Mouse (Mus musculus) forebrain, embryonic 14.5 days (tissue): ENCODE results near the gene Unk. TPM values are rescaled to one million over a fixed set of nuclear protein-coding genes. Genes with fewer than 3 reads are reported as not detected.
"Not testable (repeated sequence)": the region's sequence is repeated elsewhere in the genome, so short reads cannot be mapped to it uniquely, and the experiment has no call there.

ENCODE experiments used
- ATAC-seq: fragments of 200-750 bp; cut with Nextera tagmentation; 2 replicates; pipeline ENCODE4 v1.8.0; 2017; ENCODE audit warnings: mild to moderate bottlenecking, moderate library complexity
- DNase-seq: peaks from one replicate; pipeline ENCODE4 v3.0.0-alpha.2; 2015; ENCODE audit warnings: low spot score
- H3K27ac ChIP-seq: fragments of 300-500 bp; sonication (generic); 2 replicates; pipeline ENCODE4 v1.5.1; 2014; ENCODE audit warnings: low read depth, mild to moderate bottlenecking, control low read depth, low read length, moderate library complexity
- H3K27me3 ChIP-seq: fragments of 300-500 bp; sonication (generic); replicated peaks from 2 replicates; pipeline ENCODE4 v1.6.1; 2014; ENCODE audit warnings: low read length, control low read depth, mixed read lengths; ENCODE audit not compliant: control insufficient read depth, insufficient read depth
- H3K36me3 ChIP-seq: fragments of 300-500 bp; sonication (generic); 2 replicates; pipeline ENCODE4 v1.6.1; 2014; ENCODE audit warnings: low read length, control low read depth; ENCODE audit not compliant: control insufficient read depth, insufficient read depth
- H3K4me1 ChIP-seq: fragments of 300-500 bp; sonication (generic); 2 replicates; pipeline ENCODE4 v1.6.1; 2014; ENCODE audit warnings: antibody characterized with exemption, low read length, control low read depth; ENCODE audit not compliant: control insufficient read depth, insufficient read depth
- H3K4me2 ChIP-seq: fragments of 300-500 bp; sonication (generic); 2 replicates; pipeline ENCODE4 v1.6.1; 2014; ENCODE audit warnings: mild to moderate bottlenecking, control low read depth, low read length
- H3K4me3 ChIP-seq: fragments of 300-500 bp; sonication (generic); 2 replicates; pipeline ENCODE4 v1.5.1; 2014; ENCODE audit warnings: low read depth, low read length, control low read depth
- H3K9ac ChIP-seq: fragments of 300-500 bp; sonication (generic); 2 replicates; pipeline ENCODE4 v1.6.1; 2014; ENCODE audit warnings: mild to moderate bottlenecking, low read length, control low read depth, moderate library complexity
- H3K9me3 ChIP-seq: fragments of 300-500 bp; sonication (generic); replicated peaks from 2 replicates; pipeline ENCODE4 v1.6.1; 2016; ENCODE audit warnings: low read length, control low read depth, mixed read lengths; ENCODE audit not compliant: control insufficient read depth
- WGBS: fragments of 180-500 bp; shearing (Covaris S2); extraction: QIAGEN DNeasy Blood & Tissue Kit; methylation state at CpG from one replicate; pipeline ENCODE4 v1.1.7; 2014; 5-methylcytosine and 5-hydroxymethylcytosine counted together
- polyA plus RNA-seq: library from polyadenylated mRNA; unstranded; fragments of >200 nt; fragmentation: Nextera tagmentation; extraction: Ambion mirVana; gene quantifications from 2 replicates; pipeline ENCODE4 v1.2.1, GENCODE M21; 2014

Unk gene
- polyA plus RNA-seq, 1 experiment from 2014 or later, result 23.4 TPM

DNA sequence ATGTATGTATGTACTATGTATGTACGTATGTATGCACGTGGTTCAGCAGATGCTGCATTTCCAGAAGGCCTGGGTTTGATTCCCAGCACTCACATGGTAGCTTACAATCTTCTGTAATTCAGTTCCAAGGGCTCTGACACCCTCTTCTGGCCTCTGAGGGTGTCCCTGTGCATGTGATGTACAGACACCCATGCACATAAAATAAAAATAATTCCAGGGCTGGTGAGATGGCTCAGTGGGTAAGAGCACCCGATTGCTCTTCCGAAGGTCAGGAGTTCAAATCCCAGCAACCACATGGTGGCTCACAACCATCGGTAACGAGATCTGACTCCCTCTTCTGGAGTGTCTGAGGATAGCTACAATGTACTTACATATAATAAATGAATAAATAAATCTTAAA lies 62.8 kb downstream of the Unk start:
- H3K36me3 ChIP-seq, H3K4me1 ChIP-seq, H3K9ac ChIP-seq, ATAC-seq, H3K9me3 ChIP-seq, H3K4me2 ChIP-seq, H3K4me3 ChIP-seq, DNase-seq, H3K27me3 ChIP-seq, H3K27ac ChIP-seq: not testable (repeated sequence)
- 93% methylated on average over 6 of the region's 6 CpGs for WGBS

DNA sequence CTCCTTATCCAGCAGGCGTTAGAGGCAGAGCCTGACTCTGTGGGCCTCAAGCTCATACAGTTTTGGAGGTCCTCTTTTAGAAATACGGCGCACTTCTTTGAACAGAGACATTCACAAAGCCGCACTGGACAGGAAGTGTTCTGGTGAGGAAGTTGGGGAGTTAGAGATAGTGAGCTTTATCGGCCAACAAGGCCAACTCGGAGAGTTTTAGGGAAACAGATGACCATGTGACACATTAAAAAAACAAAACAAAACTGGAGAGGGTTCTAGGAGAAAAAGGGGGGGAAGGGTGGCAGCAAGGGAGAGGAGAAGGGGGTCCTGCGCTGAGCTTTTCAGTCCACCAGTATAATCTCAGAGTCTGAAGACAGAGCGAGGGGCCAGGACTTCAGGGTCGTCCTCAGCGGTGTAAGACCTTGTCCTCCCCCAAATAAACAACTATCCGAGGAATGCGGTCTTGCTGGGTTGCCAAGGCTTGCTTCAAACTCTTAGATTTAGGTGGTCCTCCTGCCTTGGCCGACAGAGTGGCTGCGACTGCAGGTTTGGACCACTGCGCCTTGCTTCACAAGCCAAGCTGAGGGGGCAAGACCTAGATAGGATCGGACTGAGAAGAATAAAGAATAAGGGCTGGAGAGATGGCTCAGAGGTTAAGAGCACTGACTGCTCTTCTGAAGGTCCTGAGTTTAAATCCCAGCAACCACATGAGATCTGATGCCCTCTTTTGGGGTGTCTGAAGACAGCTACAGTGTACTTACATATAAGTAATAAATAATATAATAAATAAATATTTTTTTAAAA lies 63.8 kb downstream of the Unk start:
- 69% methylated on average over 16 of the region's 16 CpGs for WGBS
- H3K4me2 ChIP-seq, result no peak overlapping the region
- H3K4me1 ChIP-seq, result no peaks in the 10 kb centered on the region
- H3K9ac ChIP-seq, result no peak overlapping the region
- H3K36me3 ChIP-seq, result no peaks in the 10 kb centered on the region
- 0 out of 2 replicates have a peak, but pooled peaks cover 4% of the 10 kb centered on the region for H3K9me3 ChIP-seq
- no peak overlapping the region for H3K4me3 ChIP-seq
- H3K27ac ChIP-seq, result no peak overlapping the region
- no peaks in the 10 kb centered on the region for H3K27me3 ChIP-seq
- ATAC-seq (no peak), DNase-seq (no peak)

DNA sequence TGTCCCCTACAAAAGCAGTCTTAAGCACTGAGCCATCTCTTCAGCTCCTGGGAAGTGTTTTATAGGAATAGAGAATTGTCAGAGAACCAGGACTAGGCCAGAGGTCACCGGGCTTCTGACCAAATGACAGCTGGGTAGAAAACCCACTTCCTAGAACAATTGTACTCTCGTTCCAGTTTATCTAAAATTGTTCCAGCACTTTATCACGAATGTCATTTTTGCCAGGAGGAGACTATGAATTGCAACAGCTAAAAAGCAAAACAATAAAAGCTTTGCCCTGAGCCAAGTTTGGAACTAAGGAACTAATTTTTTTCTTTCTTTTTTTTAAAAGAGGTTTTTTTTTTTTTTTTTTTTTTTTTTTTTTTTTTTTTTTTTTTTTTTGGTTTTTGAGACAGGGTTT lies 65.5 kb downstream of the Unk start:
- 84% methylated on average over 3 of the region's 3 CpGs for WGBS
- Histone ChIP-seq H3K4me3 (no peak overlapping the region), H3K9ac (no peak overlapping the region), H3K27me3 (no peaks in the 10 kb centered on the region), H3K36me3 (no peaks in the 10 kb centered on the region), H3K9me3 (0 out of 2 replicates have a peak, but pooled peaks cover 4% of the 10 kb centered on the region), H3K4me1 (no peaks in the 10 kb centered on the region), H3K27ac (no peak overlapping the region), H3K4me2 (no peak overlapping the region)
- DNase-seq, result no peak
- no peak for ATAC-seq

DNA sequence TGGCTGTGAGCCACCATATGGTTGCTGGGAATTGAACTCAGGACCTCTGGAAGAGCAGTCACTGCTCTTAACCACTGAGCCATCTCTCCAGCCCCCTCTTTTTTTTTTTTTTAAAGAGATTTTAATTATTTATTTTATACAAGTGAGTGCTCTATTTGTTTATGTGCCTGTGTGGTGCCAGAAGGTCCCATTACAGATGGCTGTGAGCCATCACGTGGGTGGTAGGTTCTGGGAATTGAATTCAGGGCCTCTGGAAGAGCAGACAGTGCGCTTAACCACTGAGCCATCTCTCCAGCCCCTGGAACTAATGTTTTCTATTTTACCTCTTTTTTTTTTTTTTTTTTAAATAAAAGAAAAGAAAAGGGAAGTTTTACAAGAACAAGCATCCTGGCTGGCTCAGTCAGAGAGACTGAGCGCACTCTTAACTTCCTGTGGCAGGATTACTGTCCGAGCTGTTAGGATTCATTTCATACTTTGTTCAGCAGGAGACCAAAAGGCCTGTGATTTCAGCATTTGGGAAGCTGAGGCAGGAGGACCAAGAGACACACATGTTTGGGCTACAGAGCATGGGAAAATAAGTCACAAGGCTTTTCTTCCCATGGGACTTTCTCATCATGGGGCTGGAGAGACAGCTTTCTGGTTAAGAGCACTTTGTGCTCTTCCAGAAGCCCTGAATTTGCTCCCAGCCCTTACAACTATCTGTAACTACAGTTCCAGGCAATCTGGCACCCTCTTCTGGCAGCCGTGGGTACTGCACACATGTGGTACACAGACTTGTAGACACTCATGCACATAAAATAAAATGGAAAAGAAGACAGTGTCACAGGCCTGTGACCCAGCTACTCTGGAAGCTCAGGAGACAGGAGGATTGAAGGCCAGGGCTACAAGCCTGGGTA lies 66.3 kb downstream of the Unk start:
- Histone ChIP-seq H3K36me3 (no peaks in the 10 kb centered on the region), H3K27ac (no peak overlapping the region), H3K9me3 (0 out of 2 replicates have a peak, but pooled peaks cover 4% of the 10 kb centered on the region), H3K4me2 (no peak overlapping the region), H3K27me3 (no peaks in the 10 kb centered on the region), H3K4me3 (no peak overlapping the region), H3K9ac (no peak overlapping the region), H3K4me1 (no peaks in the 10 kb centered on the region)
- no peak for DNase-seq
- WGBS, result 93% methylated on average over 5 of the region's 5 CpGs
- ATAC-seq, result no peak

DNA sequence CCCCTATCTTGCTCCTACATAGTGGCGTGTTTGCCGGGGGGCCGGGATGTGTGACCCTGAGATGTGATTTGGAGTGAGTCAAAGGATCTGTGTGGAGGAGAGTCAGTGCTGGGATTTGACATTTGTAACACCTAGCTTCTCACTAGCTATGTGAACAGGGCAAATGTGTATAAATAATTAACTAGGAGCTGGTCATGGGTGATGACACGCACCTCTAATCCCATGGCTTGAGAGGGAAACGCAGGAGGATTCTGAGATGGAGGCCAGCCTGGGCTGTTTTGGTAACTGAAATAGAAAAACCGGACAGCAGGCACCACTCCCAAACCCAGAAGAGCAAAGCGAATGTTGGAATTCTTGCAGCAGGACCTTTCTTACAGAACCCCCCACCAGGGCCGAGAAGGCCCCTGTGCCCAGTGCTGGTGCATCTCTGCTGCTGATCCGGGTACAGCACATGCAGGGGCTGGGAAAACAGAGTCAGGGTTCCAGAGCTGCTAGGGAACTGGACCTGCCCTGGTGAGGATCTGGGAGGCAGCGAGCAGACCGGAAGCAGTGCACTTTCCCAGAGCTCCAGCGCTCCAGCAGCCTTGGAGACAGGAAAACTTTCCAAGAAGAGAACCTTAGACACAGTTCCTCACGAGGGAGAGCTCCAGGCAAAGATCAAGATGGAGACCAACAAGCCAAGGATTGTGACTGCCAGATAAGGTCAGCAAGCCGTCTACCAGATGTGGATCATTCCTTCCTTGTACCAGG lies 68.8 kb downstream of the Unk start:
- Histone ChIP-seq H3K27me3 (no peaks in the 10 kb centered on the region), H3K27ac (no peak overlapping the region), H3K4me3 (no peak overlapping the region), H3K9ac (no peak overlapping the region), H3K36me3 (no peaks in the 10 kb centered on the region), H3K4me2 (no peak overlapping the region), H3K9me3 (0 out of 2 replicates have a peak, but pooled peaks cover 4% of the 10 kb centered on the region), H3K4me1 (peaks cover 4% of the 10 kb centered on the region; the same call in 1 of the 2 replicates)
- ATAC-seq, result no peak
- DNase-seq, result no peak
- 83% methylated on average over 14 of the region's 14 CpGs for WGBS

DNA sequence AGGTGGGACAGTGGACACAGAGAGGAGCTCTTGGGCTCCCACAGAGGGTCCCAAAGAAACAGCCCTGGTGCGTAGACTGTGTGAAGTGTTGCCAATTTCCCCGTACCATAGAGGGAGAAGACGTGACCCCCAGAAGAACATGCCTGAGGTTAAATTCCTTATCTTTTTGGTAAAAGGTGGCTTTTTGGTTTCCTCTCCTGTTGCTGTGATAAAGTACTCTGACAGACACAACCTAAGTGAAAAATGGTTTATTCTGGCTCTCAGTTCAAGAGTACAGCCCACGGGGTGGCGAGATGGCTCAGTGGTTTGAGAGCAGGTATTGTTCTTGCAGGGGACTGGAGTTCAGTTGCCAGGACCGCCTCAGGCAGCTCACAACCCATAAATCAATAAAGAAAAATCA lies 69.3 kb downstream of the Unk start:
- Histone ChIP-seq H3K27ac (no peak overlapping the region), H3K4me1 (peaks cover 8% of the 10 kb centered on the region; the same call in 1 of the 2 replicates), H3K36me3 (no peaks in the 10 kb centered on the region), H3K27me3 (no peaks in the 10 kb centered on the region), H3K4me2 (no peak overlapping the region), H3K4me3 (no peak overlapping the region), H3K9ac (no peak overlapping the region), H3K9me3 (0 out of 2 replicates have a peak, but pooled peaks cover 4% of the 10 kb centered on the region)
- WGBS, result 86% methylated on average over 6 of the region's 6 CpGs
- ATAC-seq, result no peak
- DNase-seq, result no peak

DNA sequence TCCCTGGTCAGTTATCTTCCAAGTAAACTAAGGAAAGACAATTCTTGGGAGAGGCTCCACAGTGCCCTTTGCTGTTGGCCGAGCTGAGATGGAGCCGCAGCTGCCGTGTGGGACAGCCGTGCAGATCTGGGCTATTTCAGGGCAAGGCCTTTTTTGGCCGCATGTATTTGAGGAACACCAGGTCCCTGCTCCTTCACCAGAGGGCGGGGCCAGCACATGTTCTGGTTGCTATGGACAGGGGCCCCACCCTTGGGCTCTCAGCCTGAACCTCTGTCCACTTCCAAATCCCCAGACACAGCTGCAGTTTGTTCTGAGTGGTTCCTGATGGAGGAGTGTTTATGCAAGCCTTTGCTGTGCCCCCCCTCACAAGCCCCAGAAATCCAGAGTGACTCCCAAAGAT lies 70.3 kb downstream of the Unk start:
- Histone ChIP-seq H3K27ac (no peak overlapping the region), H3K9ac (no peak overlapping the region), H3K4me3 (no peak overlapping the region), H3K4me2 (no peak overlapping the region), H3K27me3 (no peaks in the 10 kb centered on the region), H3K9me3 (0 out of 2 replicates have a peak, but pooled peaks cover 4% of the 10 kb centered on the region), H3K36me3 (no peaks in the 10 kb centered on the region), H3K4me1 (peaks cover 10% of the 10 kb centered on the region; the same call in 1 of the 2 replicates)
- 76% methylated on average over 6 of the region's 6 CpGs for WGBS
- DNase-seq, result no peak
- no peak for ATAC-seq

DNA sequence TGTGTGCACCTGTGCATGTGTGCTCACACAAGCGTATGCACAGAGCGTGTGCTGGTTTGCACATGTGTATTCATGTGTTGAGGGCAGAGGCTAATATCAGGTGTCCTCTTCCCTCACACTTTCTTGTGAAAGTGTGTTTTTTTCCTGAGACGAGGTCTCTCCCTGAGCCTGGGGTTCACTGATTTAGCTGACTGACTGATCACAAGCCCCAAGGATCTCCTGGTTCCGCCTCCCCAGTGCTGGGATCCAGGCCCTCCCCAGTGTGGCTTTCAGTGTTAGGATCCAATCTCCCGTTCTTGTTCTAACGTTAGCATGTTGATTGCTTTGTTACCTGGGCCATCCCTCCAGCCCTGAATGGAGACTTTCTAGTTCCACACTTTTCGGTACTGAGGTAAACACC lies 70.7 kb downstream of the Unk start:
- Histone ChIP-seq H3K9ac (no peak overlapping the region), H3K9me3 (0 out of 2 replicates have a peak, but pooled peaks cover 4% of the 10 kb centered on the region), H3K4me1 (peaks cover 10% of the 10 kb centered on the region; the same call in 1 of the 2 replicates), H3K4me2 (no peak overlapping the region), H3K27me3 (0 out of 2 replicates have a peak, but pooled peaks cover 3% of the 10 kb centered on the region), H3K4me3 (no peak overlapping the region), H3K27ac (no peak overlapping the region), H3K36me3 (no peaks in the 10 kb centered on the region)
- WGBS, result 84% methylated on average over 7 of the region's 7 CpGs
- no peak for ATAC-seq
- DNase-seq, result no peak
